Mouse (Mus musculus): ENCODE measurements at regions not wholly inside any gene's neighbourhood (a gene's known extent, or its start where the extent isn't known, plus 50 kb on each side); places are given as distances from the start of the nearest gene placed in this dataset.

DNA sequence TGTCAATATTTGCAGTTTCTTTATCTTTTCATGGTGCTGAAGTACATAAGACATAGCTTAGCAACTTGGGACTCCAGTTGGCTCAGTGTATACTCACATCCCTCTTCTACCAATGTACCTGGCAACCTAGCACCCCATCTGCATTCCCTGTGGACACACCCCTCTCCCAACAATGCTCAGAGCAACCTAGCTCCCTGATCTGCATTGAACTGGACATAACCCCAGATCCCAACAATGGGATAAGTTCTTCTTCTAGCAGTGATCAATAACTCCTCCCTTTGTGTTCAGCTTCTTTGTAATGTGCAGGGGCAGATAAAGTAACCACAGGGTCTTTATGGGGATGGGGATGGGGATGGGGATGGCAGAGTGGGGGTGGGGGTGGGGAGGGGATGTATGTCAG lies 79.4 kb downstream of the Snrpe start:
- TF ChIP-seq POLR2A (IDR thresholded peaks at IDR 0.05; ENCODE audit: insufficient read depth, low read depth, low read length) (no peak), CTCF (IDR thresholded peaks at IDR 0.05) (no peak), EP300 (IDR thresholded peaks at IDR 0.05; ENCODE audit: insufficient read depth, low read depth, low read length) (no peak)

Measured in heart, adult 2 months (tissue).